Mouse (Mus musculus): ENCODE measurements around the gene Adck2. TPM values are rescaled to one million over a fixed set of nuclear protein-coding genes. Genes with fewer than 3 reads are reported as not detected.
A peak's percentile ranks its signal among the peaks of the same experiment; 100 is the strongest.

Gene Adck2
- total and polyA plus RNA-seq, 3 experiments = 4.8 to 17.7 (median 16.5) TPM

DNA sequence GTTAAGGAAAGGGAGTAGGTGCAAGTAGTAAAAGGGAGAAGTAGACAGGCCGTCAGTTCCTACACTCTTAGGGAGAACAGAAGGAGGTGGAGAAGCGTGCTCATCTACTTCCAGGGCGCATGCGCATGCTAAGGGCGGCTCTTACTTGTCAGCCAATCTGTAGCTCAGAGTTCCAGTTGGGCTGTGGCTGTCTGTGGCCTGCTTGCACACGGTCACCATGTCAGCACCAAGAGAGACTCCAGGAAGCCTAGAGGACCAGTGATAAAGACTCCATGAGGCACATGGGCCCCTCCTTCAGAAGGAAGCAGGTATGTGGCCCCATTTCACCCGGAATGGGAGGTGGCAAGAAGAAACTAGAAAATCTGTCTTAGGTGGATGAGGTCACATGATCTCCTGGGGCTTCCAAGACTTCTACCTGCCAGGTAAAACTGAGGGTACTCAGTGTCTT lies 46.3 kb upstream of the Adck2 start:
- peak overlapping the region; percentile 95 for H3K27ac ChIP-seq (ENCODE audit: insufficient read depth, low read depth)
- H3K9me3 ChIP-seq (replicated peaks; ENCODE audit: low read length) = no peaks in the 10 kb centered on the region
- TF ChIP-seq MAZ (IDR thresholded peaks at IDR 0.05; ENCODE audit: low read depth, low read length) (peak; percentile 69; the same call in 1 of the 2 replicates), ZKSCAN1 (IDR thresholded peaks at IDR 0.05; ENCODE audit: borderline replicate concordance, low read depth, low read length) (no peak), TCF12 (IDR thresholded peaks at IDR 0.05; ENCODE audit: low read depth, low read length) (peak; percentile 82), USF2 (conservative IDR thresholded peaks at IDR 0.05; ENCODE audit: low read depth, low read length) (peak; percentile 74), ZNF384 (IDR thresholded peaks at IDR 0.05; ENCODE audit: low read depth, low read length) (no peak), POLR2AphosphoS2 (IDR thresholded peaks at IDR 0.05; ENCODE audit: low read depth, low read length) (peak; percentile 97), CHD2 (IDR thresholded peaks at IDR 0.05; ENCODE audit: low read length) (peak; percentile 57; the same call in 1 of the 2 replicates), MEF2A (IDR thresholded peaks at IDR 0.05; ENCODE audit: borderline replicate concordance, low read depth, low read length) (peak; percentile 44; the same call in 1 of the 2 replicates), TBP (conservative IDR thresholded peaks at IDR 0.05; ENCODE audit: low read depth, low read length) (peak; percentile 72; the same call in 1 of the 2 replicates), NELFE (IDR thresholded peaks at IDR 0.05; ENCODE audit: low read depth, low read length) (peak; percentile 92), CTCF (conservative IDR thresholded peaks at IDR 0.05 in 1 of 2, IDR thresholded peaks at IDR 0.05 in 1 of 2; ENCODE audit: low read depth in 2 of 2, low read length in 2 of 2) (no peak), MAFK (IDR thresholded peaks at IDR 0.05; ENCODE audit: insufficient replicate concordance, low read length) (peak; percentile 12; the same call in 1 of the 2 replicates), HCFC1 (IDR thresholded peaks at IDR 0.05; ENCODE audit: low read depth, low read length) (peak; percentile 74), USF1 (IDR thresholded peaks at IDR 0.05; ENCODE audit: low read depth, low read length) (peak; percentile 80), SIN3A (IDR thresholded peaks at IDR 0.05; ENCODE audit: low read length) (peak; percentile 90), GABPA (IDR thresholded peaks at IDR 0.05; ENCODE audit: insufficient replicate concordance, low read depth, low read length) (no peak), PAX5 (IDR thresholded peaks at IDR 0.05; ENCODE audit: low read length) (no peak), SMC3 (IDR thresholded peaks at IDR 0.05; ENCODE audit: low read depth, low read length) (no peak), ELF1 (IDR thresholded peaks at IDR 0.05; ENCODE audit: low read depth, low read length) (peak; percentile 53), E2F4 (IDR thresholded peaks at IDR 0.05; ENCODE audit: insufficient replicate concordance, low read depth, low read length) (0 out of 2 replicates have a peak, but pooled peaks have one; percentile 57), ETS1 (conservative IDR thresholded peaks at IDR 0.05; ENCODE audit: low read depth, low read length) (peak; percentile 59), POLR2A (IDR thresholded peaks at IDR 0.05; ENCODE audit: low read depth, low read length) (peak; percentile 71), MAX (IDR thresholded peaks at IDR 0.05; ENCODE audit: low read length) (peak; percentile 91), ZC3H11A (IDR thresholded peaks at IDR 0.05; ENCODE audit: low read depth, low read length) (no peak), JUN (IDR thresholded peaks at IDR 0.05; ENCODE audit: insufficient read depth, low read depth, low read length) (no peak; the same call in none of the 2 replicates), IRF4 (IDR thresholded peaks at IDR 0.05; ENCODE audit: low read depth, low read length) (peak; percentile 56), KAT2A (IDR thresholded peaks at IDR 0.05; ENCODE audit: insufficient replicate concordance, low read length) (peak; percentile 72; the same call in 1 of the 2 replicates), JUND (conservative IDR thresholded peaks at IDR 0.05; ENCODE audit: low read depth, low read length) (peak; percentile 38; the same call in 1 of the 2 replicates), NRF1 (IDR thresholded peaks at IDR 0.05; ENCODE audit: low read depth, low read length) (peak; percentile 100), CHD1 (IDR thresholded peaks at IDR 0.05; ENCODE audit: low read depth, low read length) (no peak; the same call in 1 of the 2 replicates), BHLHE40 (IDR thresholded peaks at IDR 0.05; ENCODE audit: low read depth, low read length) (peak; percentile 68), EP300 (IDR thresholded peaks at IDR 0.05; ENCODE audit: low read length) (peak; percentile 55; the same call in 1 of the 2 replicates), RAD21 (IDR thresholded peaks at IDR 0.05; ENCODE audit: low read depth, low read length) (no peak), MYC (IDR thresholded peaks at IDR 0.05; ENCODE audit: low read depth, low read length) (peak; percentile 93), RCOR1 (conservative IDR thresholded peaks at IDR 0.05; ENCODE audit: low read depth, low read length) (peak; percentile 86), ZMIZ1 (IDR thresholded peaks at IDR 0.05; ENCODE audit: low read depth, low read length) (peak; percentile 96), MXI1 (IDR thresholded peaks at IDR 0.05; ENCODE audit: low read depth, low read length) (peak; percentile 89), UBTF (IDR thresholded peaks at IDR 0.05; ENCODE audit: low read depth, low read length) (no peak)
- no peaks in the 10 kb centered on the region for H3K27me3 ChIP-seq (replicated peaks)
- peaks cover 22 to 60% of the 10 kb centered on the region in 2 experiments for H3K36me3 ChIP-seq (replicated peaks in 1 of 2; ENCODE audit: control insufficient read depth in 1 of 2, insufficient read depth in 1 of 2, low read length in 1 of 2)
- peak; percentile 98 for DNase-seq (ENCODE audit: extremely low read depth)
- H3K9ac ChIP-seq (ENCODE audit: insufficient read depth, low read depth) = peak overlapping the region; percentile 76
- H3K4me3 ChIP-seq (replicated peaks in 1 of 3; ENCODE audit: low read depth in 2 of 3, low read length in 2 of 3, poor library complexity in 1 of 3) = peak overlapping the region; percentile 57 to 66 (median 66)
- H3K4me2 ChIP-seq (ENCODE audit: insufficient read depth, low read depth, poor library complexity, severe bottlenecking) = peak overlapping the region; percentile 85
- dilution Hi-C loops (cut with MboI; ENCODE audit: extremely low pct_ligation_motif_present, extremely low pct_unique_long_range_greater_than_20kb, low sequenced_read_pairs) (no loop called here), in situ Hi-C loops (cut with MboI; ENCODE audit: low pct_ligation_motif_present, low pct_unique_long_range_greater_than_20kb, low sequenced_read_pairs) (no loop called here)
- H3K4me1 ChIP-seq (ENCODE audit: control insufficient read depth in 1 of 2, insufficient read depth in 2 of 2) = peaks cover 13 to 30% of the 10 kb centered on the region in 2 experiments
- peaks cover 35% of the 10 kb centered on the region for H3K79me2 ChIP-seq (replicated peaks; ENCODE audit: control insufficient read depth, extremely low read depth, insufficient read depth, poor library complexity, severe bottlenecking)

Data from CH12.LX (cell line).